Mouse (Mus musculus): ENCODE measurements around the gene Lysmd1.
"Not testable (repeated sequence)": the region's sequence is repeated elsewhere in the genome, so short reads cannot be mapped to it uniquely, and the experiment has no call there.

Gene Lysmd1

DNA sequence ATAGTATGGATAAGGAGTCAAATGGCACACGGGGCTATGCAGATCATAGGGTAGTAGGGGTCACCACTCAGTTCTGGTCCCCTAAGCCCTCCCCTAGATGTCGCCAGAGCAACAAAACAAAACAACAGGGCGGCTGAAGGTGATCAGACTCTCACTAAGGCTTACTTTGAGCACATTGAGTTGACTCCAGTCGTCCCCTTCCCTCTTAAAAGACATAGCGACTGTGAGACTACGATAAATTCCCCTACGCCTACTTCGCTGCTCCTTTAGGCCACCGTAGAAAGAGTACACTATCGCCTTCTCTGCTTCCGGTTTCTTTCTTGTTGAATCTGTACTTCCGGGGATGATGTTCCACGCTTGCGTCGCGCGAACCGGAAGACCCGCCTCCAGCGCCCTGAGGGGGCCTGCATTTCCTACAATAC lies at the start of gene Lysmd1, which contains the start of gene Scnm1:
Lysmd1 (plus strand) TSS at position 409 of the 422 bp plus-strand sequence.
Scnm1 (minus strand) TSS at position 332 of the 422 bp plus-strand sequence.
- peak; percentile 70 for DNase-seq (ENCODE audit: low spot score)

GRCm38 (mm10) chr3:95088071-95088470 lies 45.8 kb upstream of the Lysmd1 start:
- no peak for DNase-seq (ENCODE audit: low spot score)

GRCm38 (mm10) chr3:95100854-95101253 lies 33.0 kb upstream of the Lysmd1 start:
- no peak for DNase-seq (ENCODE audit: low spot score)

DNA sequence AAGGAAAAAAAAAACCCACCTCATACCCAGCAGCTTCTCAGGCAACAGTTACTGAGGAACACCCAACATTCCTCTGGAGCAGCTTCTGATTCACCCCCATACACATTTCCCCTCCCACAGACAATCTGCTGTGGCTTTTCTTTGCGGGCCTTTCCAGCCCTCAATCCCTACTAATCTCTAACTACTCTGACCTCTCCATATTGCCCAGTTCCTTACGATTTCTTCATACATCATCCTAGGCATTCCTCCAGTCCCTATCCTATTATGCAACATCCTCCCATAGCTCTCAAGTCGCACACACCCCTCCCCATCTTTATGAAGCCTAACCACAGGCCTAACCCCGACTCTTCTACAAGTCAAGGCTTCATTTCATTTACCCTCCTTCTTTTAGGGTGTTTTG lies 28.8 kb upstream of the Lysmd1 start:
- DNase-seq (ENCODE audit: low spot score) = no peak

DNA sequence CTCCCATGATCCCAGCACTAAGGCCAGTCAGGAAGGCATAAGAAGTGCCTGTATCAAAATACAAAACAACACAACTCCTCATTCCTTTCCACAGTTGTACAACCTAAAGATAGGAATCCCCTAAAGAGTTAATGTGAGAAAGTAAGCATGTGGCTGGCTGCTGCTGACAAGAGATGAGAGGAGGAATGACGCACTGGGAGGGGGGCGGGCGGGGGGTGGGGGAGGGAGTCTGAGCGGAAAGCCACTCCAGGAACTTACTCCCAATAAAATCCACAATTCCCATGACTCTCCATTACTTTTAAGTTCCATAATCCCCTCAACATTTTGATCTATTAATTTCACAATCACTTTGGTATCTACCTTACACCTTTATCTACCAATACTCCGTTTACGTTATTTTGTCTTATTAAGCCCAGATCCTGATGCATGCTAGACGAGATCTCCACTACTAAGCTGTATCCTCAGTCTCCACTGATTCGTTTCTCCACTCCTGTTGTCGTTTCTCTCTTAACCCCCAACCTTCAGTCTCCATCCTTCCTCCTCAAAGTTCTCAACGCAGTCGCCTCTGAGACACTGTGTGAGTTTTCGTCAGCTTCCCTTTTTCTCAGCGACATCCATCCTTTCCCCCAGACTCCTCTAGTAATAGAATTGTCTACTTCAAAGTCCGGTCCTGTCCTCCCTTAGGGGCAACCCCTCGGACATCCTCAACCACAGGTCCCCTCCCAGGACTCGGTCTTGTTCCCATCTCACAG lies 28.1 kb upstream of the Lysmd1 start:
- DNase-seq (ENCODE audit: low spot score) = no peak

- peak; percentile 87 for DNase-seq (ENCODE audit: low spot score)
Observed at GRCm38 (mm10) chr3:95106338-95107117, 27.4 kb upstream of the Lysmd1 start, which contains the start of gene Pip5k1a. Gene Pip5k1a, minus strand, starts transcription at chr3:95106930.

DNA sequence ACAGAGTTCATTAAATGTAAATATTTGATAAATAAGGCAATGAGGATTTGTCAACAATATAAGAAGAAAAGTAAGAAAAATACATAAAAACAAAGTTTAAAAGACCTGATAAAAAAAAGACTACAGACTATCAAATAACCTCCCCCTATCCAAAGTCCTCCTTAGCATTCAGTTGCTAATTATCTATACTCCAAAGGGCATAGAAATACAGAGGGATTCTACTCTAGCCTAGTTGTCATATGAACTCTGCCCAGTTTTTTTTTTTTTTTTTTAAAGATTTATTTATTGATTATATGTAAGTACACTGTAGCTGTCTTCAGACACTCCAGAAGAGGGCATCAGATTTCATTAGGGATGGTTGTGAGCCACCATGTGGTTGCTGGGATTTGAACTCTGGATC lies 26.6 kb upstream of the Lysmd1 start:
- DNase-seq (ENCODE audit: low spot score) = not testable (repeated sequence)

- DNase-seq (ENCODE audit: low spot score) = no peak
Observed at GRCm38 (mm10) chr3:95107898-95108297, 26.0 kb upstream of the Lysmd1 start.

- DNase-seq (ENCODE audit: low spot score) = peak; percentile 76
Observed at GRCm38 (mm10) chr3:95110911-95111726, 22.8 kb upstream of the Lysmd1 start, which contains the start of gene Vps72. Gene Vps72, plus strand, starts transcription at chr3:95111022.

- DNase-seq (ENCODE audit: low spot score) = no peak
Observed at GRCm38 (mm10) chr3:95112760-95113159, 21.1 kb upstream of the Lysmd1 start.

DNA sequence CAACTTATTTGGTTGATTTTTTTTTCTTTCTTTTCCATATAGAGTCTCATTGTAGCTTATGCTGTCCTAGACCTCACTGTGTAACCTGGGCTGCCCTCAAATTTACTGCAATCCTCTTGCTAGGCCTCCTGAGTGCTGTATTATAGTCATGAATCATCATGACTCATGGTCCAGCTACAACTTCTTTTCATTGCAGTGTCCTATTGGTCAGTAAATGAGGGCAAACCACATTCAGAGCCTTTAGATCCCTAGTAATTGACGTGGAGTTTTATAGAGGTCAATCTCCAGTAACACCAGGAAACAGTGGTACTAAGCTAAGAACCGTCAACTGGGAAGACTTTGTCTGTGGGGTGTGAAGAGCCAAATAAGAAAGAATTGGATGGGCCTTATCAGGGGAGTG lies 16.1 kb upstream of the Lysmd1 start:
- DNase-seq (ENCODE audit: low spot score) = no peak

DNA sequence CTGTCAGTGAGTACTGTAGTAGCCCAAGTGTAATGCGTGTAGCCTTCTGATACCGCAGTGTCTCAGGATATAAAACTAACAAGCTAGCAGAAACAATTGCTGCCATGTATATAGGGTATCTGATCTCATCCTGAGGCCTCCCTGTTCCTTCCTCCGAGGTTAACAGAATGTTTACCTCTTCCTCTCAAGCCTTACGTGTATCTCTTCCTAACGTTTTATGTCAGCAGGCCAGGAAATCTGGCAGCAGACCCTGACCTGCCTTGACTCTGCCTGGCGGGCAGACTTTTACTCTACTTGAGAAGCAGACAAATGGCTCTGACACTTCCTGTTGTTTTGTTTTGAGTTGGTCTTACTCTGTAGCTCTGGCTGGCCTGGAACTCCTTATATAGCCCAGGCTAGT lies 12.3 kb upstream of the Lysmd1 start:
- no peak for DNase-seq (ENCODE audit: low spot score)

- DNase-seq (ENCODE audit: low spot score) = no peak
Observed at GRCm38 (mm10) chr3:95124246-95124645, 9.6 kb upstream of the Lysmd1 start, which contains the start of gene Tmod4. Gene Tmod4, plus strand, starts transcription at chr3:95124476.

- DNase-seq (ENCODE audit: low spot score) = peak; percentile 58
Observed at GRCm38 (mm10) chr3:95124972-95125371, 8.9 kb upstream of the Lysmd1 start.

DNA sequence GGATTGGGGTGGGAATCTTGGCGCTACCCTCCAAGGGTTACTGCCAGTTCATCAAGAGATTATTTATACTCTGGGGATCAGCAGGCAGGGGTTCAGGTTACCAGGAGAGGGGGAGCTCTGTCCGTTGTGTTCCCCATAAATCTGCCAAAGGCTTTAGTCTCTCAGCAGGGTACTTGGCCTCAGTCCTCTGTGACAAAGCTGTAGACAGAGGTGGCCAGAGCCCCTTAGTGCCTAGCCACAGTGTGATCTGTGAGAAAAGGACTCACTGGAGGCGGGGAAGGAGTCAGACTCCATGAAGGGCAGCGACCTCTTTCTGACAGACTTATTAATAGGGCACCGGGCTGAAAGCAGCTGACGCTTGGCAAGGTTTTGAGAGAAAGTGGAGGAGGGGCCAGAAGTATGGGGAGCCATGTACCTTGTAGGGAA lies 4.6 kb upstream of the Lysmd1 start:
- no peak for DNase-seq (ENCODE audit: low spot score)

DNA sequence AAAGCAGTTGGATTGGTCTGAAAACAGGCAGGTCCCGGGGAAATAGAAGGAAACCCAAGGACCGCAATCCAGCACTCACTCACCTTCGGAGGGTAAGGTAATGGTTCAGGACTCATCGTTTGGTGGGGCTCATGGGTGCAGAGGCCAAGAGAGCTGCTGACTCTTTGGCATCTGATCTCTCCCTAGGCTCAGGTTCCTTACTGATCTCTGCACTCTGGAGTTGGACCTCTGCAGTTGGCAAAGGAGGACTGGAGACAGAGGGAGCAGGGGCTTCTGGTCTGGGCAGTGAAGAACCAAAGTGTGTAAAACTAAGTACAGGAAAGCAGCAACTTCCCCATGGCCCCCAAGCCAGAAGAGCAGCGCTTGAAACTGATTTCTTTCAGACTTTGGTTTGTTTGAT lies 3.8 kb upstream of the Lysmd1 start:
- no peak for DNase-seq (ENCODE audit: low spot score)

GRCm38 (mm10) chr3:95132389-95132788 lies 1.5 kb upstream of the Lysmd1 start:
- not testable (repeated sequence) for DNase-seq (ENCODE audit: low spot score)

DNA sequence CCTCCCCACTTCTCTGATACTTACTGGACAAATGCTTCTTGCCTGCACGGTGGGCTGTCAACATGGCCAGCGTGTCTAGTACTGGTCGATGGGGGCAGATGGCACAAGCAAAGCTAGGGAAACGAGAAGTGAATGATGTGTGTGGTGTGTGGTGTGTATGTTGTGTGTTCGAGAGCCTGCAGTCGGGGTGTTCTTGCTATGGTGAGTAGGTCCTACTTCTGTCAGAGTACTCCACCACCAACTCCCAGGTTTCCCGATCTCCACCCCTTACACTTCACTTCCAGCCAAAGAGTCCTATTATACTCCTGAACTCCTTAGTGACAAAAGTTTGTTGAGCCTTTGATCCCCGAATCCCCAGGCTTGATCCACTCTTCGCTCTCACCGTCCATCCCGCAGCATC lies 712 bp upstream of the Lysmd1 start:
- no peak for DNase-seq (ENCODE audit: low spot score)

DNA sequence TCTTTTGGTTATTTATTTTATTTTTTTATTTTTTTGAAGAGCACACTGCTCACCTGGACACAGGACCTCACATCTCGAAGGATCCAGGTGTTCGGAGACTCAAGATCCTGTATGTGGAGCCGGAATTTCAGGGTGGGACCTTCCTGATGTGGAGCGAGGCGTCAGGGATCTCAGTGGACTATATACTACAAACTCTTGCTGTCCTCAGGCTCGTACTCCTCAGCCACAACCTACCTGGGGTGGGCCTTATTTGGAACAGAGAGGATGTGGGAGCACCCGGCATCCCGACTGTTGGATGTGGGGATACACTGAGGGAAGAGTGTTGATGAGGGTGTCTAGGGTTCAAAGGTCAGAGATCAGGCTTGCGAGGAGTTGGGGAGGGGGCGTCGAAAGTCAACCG lies 245 bp downstream of the Lysmd1 start:
- not testable (repeated sequence) for DNase-seq (ENCODE audit: low spot score)

- DNase-seq (ENCODE audit: low spot score) = peak; percentile 40
Observed at GRCm38 (mm10) chr3:95135023-95135422, 1.1 kb downstream of the Lysmd1 start.

DNA sequence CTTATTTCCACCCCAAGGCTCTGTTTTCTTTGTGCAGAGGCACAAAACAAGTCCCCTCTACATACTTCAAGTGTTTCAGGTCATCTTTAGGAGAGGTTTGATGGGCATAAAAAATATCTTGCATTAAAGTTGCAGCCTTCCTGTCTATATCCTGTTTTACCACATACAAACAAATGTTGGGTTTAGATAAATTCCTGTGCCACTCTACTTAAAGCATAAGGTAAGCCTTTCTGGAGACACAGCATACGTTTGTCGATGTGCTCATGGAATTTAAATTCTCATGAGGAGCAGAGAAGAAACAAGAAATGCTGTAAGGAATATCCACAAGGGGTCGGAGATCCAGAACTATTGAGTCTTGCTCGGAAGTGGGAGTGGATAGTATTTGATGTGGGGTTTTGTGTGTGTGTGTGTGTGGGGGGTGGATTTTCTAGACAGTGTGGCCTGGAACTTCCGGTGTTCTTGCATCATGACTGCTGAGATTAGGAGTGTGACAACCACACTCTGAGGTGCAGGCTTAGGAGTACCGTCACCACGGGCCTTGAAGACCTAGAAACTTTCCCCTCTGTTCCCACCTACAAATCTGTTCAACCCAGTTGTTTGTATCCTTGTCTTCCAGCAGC lies 1.7 kb downstream of the Lysmd1 start:
- DNase-seq (ENCODE audit: low spot score) = no peak

- DNase-seq (ENCODE audit: low spot score) = no peak
Observed at GRCm38 (mm10) chr3:95136336-95136735, 2.4 kb downstream of the Lysmd1 start.

Measured in ovary, postnatal 14 days (tissue).